Mouse (Mus musculus): Measurements from ENCODE around the gene Ssbp3. TPM values are rescaled to one million over a fixed set of nuclear protein-coding genes. Genes with fewer than 3 reads are reported as not detected.

Ssbp3 gene
- total and polyA plus RNA-seq, 2 experiments, result 12.9 to 36.7 TPM

- TF ChIP-seq CTCF (IDR thresholded peaks at IDR 0.05; ENCODE audit: low read depth, low read length) (no peak), POLR2A (IDR thresholded peaks at IDR 0.05; ENCODE audit: extremely low read depth, insufficient read depth, low read length) (no peak)
- peak; percentile 83 for DNase-seq (ENCODE audit: extremely low read depth, low read depth, low spot score)
- Histone ChIP-seq H3K27ac (replicated peaks; ENCODE audit: insufficient read depth, low read depth, low read length) (peak overlapping the region; percentile 97), H3K36me3 (ENCODE audit: control insufficient read depth, insufficient read depth, low read length) (no peaks in the 10 kb centered on the region), H3K27me3 (ENCODE audit: control insufficient read depth, insufficient read depth, low read length) (no peaks in the 10 kb centered on the region), H3K9ac (ENCODE audit: low read depth, low read length) (no peak overlapping the region), H3K4me3 (ENCODE audit: insufficient read depth, low read depth, low read length) (no peak overlapping the region), H3K79me2 (ENCODE audit: control insufficient read depth, insufficient read depth, low read length) (peaks cover 24% of the 10 kb centered on the region; the same call in 1 of the 2 replicates), H3K4me1 (ENCODE audit: control insufficient read depth, insufficient read depth, low read length) (peaks cover 52% of the 10 kb centered on the region)
- WGBS, result 29% methylated on average over 4 of the region's 4 CpGs
These were observed 72.0 kb downstream of the Ssbp3 start for GRCm38 (mm10) chr4:106982344-106983121.

- TF ChIP-seq POLR2A (IDR thresholded peaks at IDR 0.05; ENCODE audit: extremely low read depth, insufficient read depth, low read length) (no peak), CTCF (IDR thresholded peaks at IDR 0.05; ENCODE audit: low read depth, low read length) (no peak)
- 82% methylated on average over 7 of the region's 7 CpGs for WGBS
- Histone ChIP-seq H3K4me1 (ENCODE audit: control insufficient read depth, insufficient read depth, low read length) (peaks cover 63% of the 10 kb centered on the region), H3K9ac (ENCODE audit: low read depth, low read length) (no peak overlapping the region), H3K27me3 (ENCODE audit: control insufficient read depth, insufficient read depth, low read length) (no peaks in the 10 kb centered on the region), H3K4me3 (ENCODE audit: insufficient read depth, low read depth, low read length) (no peak overlapping the region), H3K36me3 (ENCODE audit: control insufficient read depth, insufficient read depth, low read length) (no peaks in the 10 kb centered on the region), H3K27ac (replicated peaks; ENCODE audit: insufficient read depth, low read depth, low read length) (0 out of 2 replicates have a peak overlapping the region, but pooled peaks have one; percentile 8), H3K79me2 (ENCODE audit: control insufficient read depth, insufficient read depth, low read length) (peaks cover 23% of the 10 kb centered on the region; the same call in 1 of the 2 replicates)
- no peak for DNase-seq (ENCODE audit: extremely low read depth, low read depth, low spot score)
These were observed 73.5 kb downstream of the Ssbp3 start for GRCm38 (mm10) chr4:106983908-106984515.

- 95% methylated on average over 4 of the region's 4 CpGs for WGBS
- Histone ChIP-seq H3K79me2 (ENCODE audit: control insufficient read depth, insufficient read depth, low read length) (peaks cover 18% of the 10 kb centered on the region; the same call in 1 of the 2 replicates), H3K4me3 (ENCODE audit: insufficient read depth, low read depth, low read length) (no peak overlapping the region), H3K4me1 (ENCODE audit: control insufficient read depth, insufficient read depth, low read length) (peaks cover 63% of the 10 kb centered on the region), H3K27me3 (ENCODE audit: control insufficient read depth, insufficient read depth, low read length) (no peaks in the 10 kb centered on the region), H3K27ac (replicated peaks; ENCODE audit: insufficient read depth, low read depth, low read length) (peak overlapping the region; percentile 75), H3K9ac (ENCODE audit: low read depth, low read length) (no peak overlapping the region), H3K36me3 (ENCODE audit: control insufficient read depth, insufficient read depth, low read length) (no peaks in the 10 kb centered on the region)
- DNase-seq (ENCODE audit: extremely low read depth, low read depth, low spot score), result no peak
- TF ChIP-seq POLR2A (IDR thresholded peaks at IDR 0.05; ENCODE audit: extremely low read depth, insufficient read depth, low read length), result no peak
- no peak for TF ChIP-seq CTCF (IDR thresholded peaks at IDR 0.05; ENCODE audit: low read depth, low read length)
These were observed 74.8 kb downstream of the Ssbp3 start for GRCm38 (mm10) chr4:106985289-106985688.

GRCm38 (mm10) chr4:106985899-106986832 lies 75.7 kb downstream of the Ssbp3 start:
- Histone ChIP-seq H3K4me1 (ENCODE audit: control insufficient read depth, insufficient read depth, low read length) (peaks cover 60% of the 10 kb centered on the region), H3K79me2 (ENCODE audit: control insufficient read depth, insufficient read depth, low read length) (peaks cover 19% of the 10 kb centered on the region; the same call in 1 of the 2 replicates), H3K4me3 (ENCODE audit: insufficient read depth, low read depth, low read length) (no peak overlapping the region), H3K9ac (ENCODE audit: low read depth, low read length) (peak overlapping the region; percentile 14; the same call in 1 of the 2 replicates), H3K27me3 (ENCODE audit: control insufficient read depth, insufficient read depth, low read length) (no peaks in the 10 kb centered on the region), H3K36me3 (ENCODE audit: control insufficient read depth, insufficient read depth, low read length) (no peaks in the 10 kb centered on the region), H3K27ac (replicated peaks; ENCODE audit: insufficient read depth, low read depth, low read length) (peak overlapping the region; percentile 82)
- no peak for TF ChIP-seq CTCF (IDR thresholded peaks at IDR 0.05; ENCODE audit: low read depth, low read length)
- no peak for TF ChIP-seq POLR2A (IDR thresholded peaks at IDR 0.05; ENCODE audit: extremely low read depth, insufficient read depth, low read length)
- DNase-seq (ENCODE audit: extremely low read depth, low read depth, low spot score), result peak; percentile 96
- WGBS, result 24% methylated on average over 15 of the region's 15 CpGs

GRCm38 (mm10) chr4:106987725-106988364 lies 77.3 kb downstream of the Ssbp3 start:
- 18% methylated on average over 7 of the region's 7 CpGs for WGBS
- peak overlapping the region; percentile 64 for H3K27ac ChIP-seq (replicated peaks; ENCODE audit: insufficient read depth, low read depth, low read length)
- DNase-seq (ENCODE audit: extremely low read depth, low read depth, low spot score), result peak; percentile 76
- no peaks in the 10 kb centered on the region for H3K27me3 ChIP-seq (ENCODE audit: control insufficient read depth, insufficient read depth, low read length)
- H3K4me1 ChIP-seq (ENCODE audit: control insufficient read depth, insufficient read depth, low read length), result peaks cover 62% of the 10 kb centered on the region
- peaks cover 30% of the 10 kb centered on the region for H3K79me2 ChIP-seq (ENCODE audit: control insufficient read depth, insufficient read depth, low read length)
- H3K9ac ChIP-seq (ENCODE audit: low read depth, low read length), result peak overlapping the region; percentile 56; the same call in 1 of the 2 replicates
- no peaks in the 10 kb centered on the region for H3K36me3 ChIP-seq (ENCODE audit: control insufficient read depth, insufficient read depth, low read length)
- no peak overlapping the region for H3K4me3 ChIP-seq (ENCODE audit: insufficient read depth, low read depth, low read length)
- TF ChIP-seq CTCF (IDR thresholded peaks at IDR 0.05; ENCODE audit: low read depth, low read length), result peak; percentile 96
- no peak for TF ChIP-seq POLR2A (IDR thresholded peaks at IDR 0.05; ENCODE audit: extremely low read depth, insufficient read depth, low read length)
